Mouse (Mus musculus) hindbrain, embryonic 10.5 days (tissue): Measurements from ENCODE around the gene 1700001P01Rik. TPM values are rescaled to one million over a fixed set of nuclear protein-coding genes. Genes with fewer than 3 reads are reported as not detected.

Experiments
- DNase-seq: peaks from one replicate; pipeline ENCODE4 v3.0.0-alpha.2; 2017; ENCODE audit warnings: low spot score
- H3K27ac ChIP-seq: fragments of 300-500 bp; sonication (generic); 2 replicates; pipeline ENCODE4 v1.5.1; 2016; ENCODE audit warnings: mild to moderate bottlenecking, moderate library complexity
- H3K27me3 ChIP-seq: fragments of 300-500 bp; sonication (generic); 2 replicates; pipeline ENCODE4 v1.6.1; 2016; ENCODE audit warnings: mild to moderate bottlenecking; ENCODE audit not compliant: poor library complexity, insufficient read depth, severe bottlenecking
- H3K36me3 ChIP-seq: fragments of 300-500 bp; sonication (generic); 2 replicates; pipeline ENCODE4 v1.6.1; 2016; ENCODE audit warnings: mild to moderate bottlenecking, moderate library complexity
- H3K4me1 ChIP-seq: fragments of 300-500 bp; sonication (generic); replicated peaks from 2 replicates; pipeline ENCODE4 v1.6.1; 2016; ENCODE audit warnings: mild to moderate bottlenecking
- H3K4me3 ChIP-seq: fragments of 300-500 bp; sonication (generic); 2 replicates; pipeline ENCODE4 v1.5.1; 2016; ENCODE audit warnings: mild to moderate bottlenecking, moderate library complexity
- H3K9me3 ChIP-seq: fragments of 300-500 bp; sonication (generic); 2 replicates; pipeline ENCODE4 v1.6.1; 2016; ENCODE audit warnings: mild to moderate bottlenecking, moderate library complexity
- WGBS: fragments of 180-500 bp; shearing (Covaris S2); methylation state at CpG from one replicate; pipeline ENCODE4 v1.1.7; 2016; 5-methylcytosine and 5-hydroxymethylcytosine counted together
- polyA plus RNA-seq: library from polyadenylated mRNA; unstranded; fragments of >200 nt; fragmentation: Nextera tagmentation; extraction: Ambion mirVana; gene quantifications from 2 replicates; pipeline ENCODE4 v1.2.1, GENCODE M21; 2016

Gene 1700001P01Rik
- polyA plus RNA-seq, 1 experiment from 2014 or later, result 0.80 TPM

DNA sequence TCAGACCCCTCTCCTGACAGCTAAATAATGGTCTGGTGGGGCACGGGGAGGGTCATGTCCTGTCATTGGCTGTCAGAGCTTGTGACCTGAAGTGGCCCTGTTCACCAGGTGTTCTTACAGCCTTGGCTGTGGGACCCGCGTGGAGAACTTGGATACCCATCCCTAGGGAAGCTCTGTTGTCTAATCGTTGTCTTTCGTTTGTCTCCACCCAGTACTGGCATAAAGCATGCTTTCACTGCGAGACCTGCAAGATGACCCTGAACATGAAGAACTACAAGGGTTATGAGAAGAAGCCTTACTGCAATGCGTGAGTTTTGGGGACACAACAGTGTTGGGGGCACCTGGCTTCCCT lies 30.9 kb upstream of the 1700001P01Rik start:
- Histone ChIP-seq H3K36me3 (peaks cover 33% of the 10 kb centered on the region), H3K9me3 (no peaks in the 10 kb centered on the region), H3K27me3 (no peaks in the 10 kb centered on the region), H3K4me1 (peaks cover 88% of the 10 kb centered on the region), H3K27ac (peak overlapping the region; percentile 68), H3K4me3 (peak overlapping the region; percentile 26; the same call in 1 of the 2 replicates)
- no peak for DNase-seq
- WGBS, result 58% methylated on average over 7 of the region's 7 CpGs

DNA sequence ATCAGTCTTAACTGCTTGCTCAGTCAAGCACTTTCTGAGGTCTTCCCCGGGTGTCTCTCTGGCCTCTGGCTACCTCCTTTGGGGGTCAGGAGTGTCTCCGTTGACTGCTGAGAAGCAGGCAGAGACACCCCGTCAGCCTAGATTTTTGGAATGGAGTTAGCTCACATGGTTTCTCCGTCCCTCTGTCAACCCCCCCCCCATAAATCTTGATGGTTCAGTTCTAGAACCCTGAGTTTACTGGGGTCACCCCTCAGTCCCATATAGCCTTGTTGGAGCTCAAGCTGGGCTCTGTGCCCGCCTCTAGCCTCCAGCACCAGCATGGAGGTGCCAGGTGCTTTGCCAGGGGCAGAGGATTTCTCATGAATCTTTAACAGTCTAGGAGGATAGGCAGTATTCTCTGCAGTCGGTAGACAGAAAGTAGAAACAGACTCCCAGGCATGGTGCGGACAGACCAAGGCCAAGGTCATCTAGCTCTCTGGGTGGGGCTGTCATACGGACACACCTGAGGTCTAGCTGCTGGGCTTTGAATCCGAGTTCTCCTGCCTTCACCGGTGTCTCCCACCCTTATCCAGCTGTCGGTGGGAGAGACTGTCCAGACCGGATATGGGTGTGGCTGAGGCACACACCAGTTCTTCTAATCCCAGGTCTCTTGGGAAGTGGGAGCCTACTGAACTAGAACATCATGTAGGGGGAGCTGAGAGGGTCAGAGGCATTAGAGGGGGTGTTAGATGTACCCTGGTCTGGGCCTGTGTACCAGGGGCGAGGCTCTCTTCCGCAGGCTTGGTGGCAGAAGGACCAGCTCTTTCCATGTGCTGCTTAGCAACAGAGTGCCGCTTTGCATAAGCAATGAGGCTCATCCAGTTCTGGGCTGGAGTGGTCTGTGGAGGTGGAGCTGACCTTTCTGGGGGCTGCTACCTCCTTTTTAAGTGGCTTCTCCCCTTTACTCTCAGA lies 30.2 kb upstream of the 1700001P01Rik start:
- H3K9me3 ChIP-seq, result no peaks in the 10 kb centered on the region
- peak overlapping the region; percentile 68 for H3K27ac ChIP-seq
- no peaks in the 10 kb centered on the region for H3K27me3 ChIP-seq
- H3K36me3 ChIP-seq, result peaks cover 33% of the 10 kb centered on the region
- DNase-seq, result no peak
- H3K4me3 ChIP-seq, result peak overlapping the region; percentile 26; the same call in 1 of the 2 replicates
- H3K4me1 ChIP-seq, result peaks cover 88% of the 10 kb centered on the region
- 53% methylated on average over 15 of the region's 15 CpGs for WGBS

DNA sequence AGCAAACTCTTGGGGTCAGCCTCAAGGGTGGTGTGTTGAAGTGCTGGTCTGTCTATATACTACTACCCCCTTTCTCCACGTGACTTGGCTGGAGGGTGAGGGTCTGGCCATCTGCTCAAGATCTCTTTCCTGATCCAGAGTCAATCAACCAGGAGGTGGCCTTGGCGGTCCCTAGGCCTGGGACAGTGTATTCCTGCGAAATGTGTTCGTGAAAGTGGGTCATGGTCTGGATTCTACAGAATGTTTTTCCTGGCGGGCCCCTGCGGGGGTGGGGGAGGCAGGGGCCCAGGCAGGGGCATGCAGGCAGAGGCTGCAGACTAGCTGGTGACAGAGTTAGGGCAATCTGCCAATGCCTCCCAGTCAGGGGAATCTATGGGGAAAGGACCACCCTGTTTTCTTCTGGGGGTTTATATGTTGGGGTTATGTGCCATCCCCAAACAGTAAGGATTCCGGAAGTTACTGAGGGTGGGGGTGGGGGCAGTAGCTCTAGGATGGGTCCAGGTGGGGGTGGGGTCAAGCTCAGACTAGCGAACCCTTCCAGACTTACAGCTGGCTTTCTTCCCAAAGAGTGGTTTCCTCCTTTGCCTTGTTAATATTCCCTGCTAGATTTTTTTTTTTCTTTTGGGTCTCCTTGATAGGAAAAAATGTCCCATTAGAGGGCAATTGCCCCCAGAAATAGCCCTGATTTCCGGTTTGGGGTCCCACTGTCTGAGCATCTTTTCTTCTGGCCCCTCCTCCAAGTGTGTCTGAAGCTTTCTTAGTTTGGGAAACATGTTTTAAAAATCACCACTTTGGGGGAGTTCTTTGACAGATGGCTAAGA lies 29.3 kb upstream of the 1700001P01Rik start:
- H3K4me3 ChIP-seq, result peak overlapping the region; percentile 26; the same call in 1 of the 2 replicates
- H3K4me1 ChIP-seq, result peaks cover 83% of the 10 kb centered on the region
- no peaks in the 10 kb centered on the region for H3K9me3 ChIP-seq
- WGBS, result 38% methylated on average over 9 of the region's 9 CpGs
- peaks cover 33% of the 10 kb centered on the region for H3K36me3 ChIP-seq
- peak overlapping the region; percentile 68 for H3K27ac ChIP-seq
- DNase-seq, result no peak
- no peaks in the 10 kb centered on the region for H3K27me3 ChIP-seq

DNA sequence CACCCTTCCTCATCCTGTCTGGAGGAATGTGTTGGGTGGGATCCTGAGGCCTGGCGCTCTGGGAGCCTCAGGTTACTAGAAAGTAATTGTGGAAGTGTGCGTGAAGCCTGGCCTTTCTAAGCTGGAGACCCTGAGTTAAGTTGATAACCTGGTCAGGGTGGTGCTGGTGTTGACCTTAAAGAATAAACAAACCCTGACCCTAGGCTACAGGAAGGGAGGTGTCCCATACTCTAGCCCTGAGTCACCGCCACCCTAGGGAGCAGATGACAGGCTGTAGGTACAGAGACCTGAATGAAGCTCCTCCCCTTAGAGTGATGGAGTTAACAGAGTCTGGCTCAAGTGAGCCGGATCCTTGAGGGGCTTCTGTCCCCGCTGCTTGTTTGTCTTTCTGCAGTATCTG lies 28.1 kb upstream of the 1700001P01Rik start:
- 77% methylated on average over 5 of the region's 5 CpGs for WGBS
- peaks cover 22% of the 10 kb centered on the region for H3K36me3 ChIP-seq
- no peak for DNase-seq
- H3K4me1 ChIP-seq, result peaks cover 80% of the 10 kb centered on the region
- H3K4me3 ChIP-seq, result no peak overlapping the region
- H3K27me3 ChIP-seq, result no peaks in the 10 kb centered on the region
- peak overlapping the region; percentile 68; the same call in 1 of the 2 replicates for H3K27ac ChIP-seq
- H3K9me3 ChIP-seq, result no peaks in the 10 kb centered on the region

DNA sequence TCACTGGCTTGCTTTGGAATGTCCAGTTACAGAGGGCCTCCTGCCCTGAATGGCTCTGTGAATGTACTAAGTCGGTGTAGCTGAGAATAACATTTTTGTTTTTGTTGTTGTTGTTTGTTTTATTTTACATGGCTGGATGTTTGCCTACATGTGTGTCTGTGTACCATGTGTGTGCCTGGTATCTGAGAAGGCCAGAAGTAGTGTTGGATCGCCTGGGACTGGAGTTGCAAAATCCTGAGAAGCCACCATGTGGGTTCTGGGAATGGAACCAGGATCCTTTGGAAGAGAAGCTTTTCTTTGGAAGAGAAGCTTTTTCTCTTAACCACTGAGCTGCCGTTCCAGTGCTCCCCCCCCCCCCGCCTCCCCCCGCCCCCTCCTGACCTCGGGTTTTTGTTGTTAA lies 26.8 kb upstream of the 1700001P01Rik start:
- WGBS, result 42% methylated on average over 6 of the region's 6 CpGs
- DNase-seq, result no peak

DNA sequence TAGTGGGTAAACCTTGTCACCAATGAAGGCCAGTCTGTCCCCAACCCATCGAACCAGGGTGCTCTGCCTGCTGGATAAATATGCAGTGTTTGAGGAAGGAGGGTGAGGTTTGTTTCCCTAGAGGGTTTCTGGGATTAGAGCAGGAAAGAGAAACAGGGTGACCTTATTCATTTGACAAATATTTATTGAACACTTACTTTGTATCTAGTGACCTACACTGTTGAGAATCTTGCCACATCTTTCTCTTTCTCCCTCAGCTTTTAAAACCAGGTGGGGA lies 26.4 kb upstream of the 1700001P01Rik start:
- Histone ChIP-seq H3K4me1 (peaks cover 72% of the 10 kb centered on the region), H3K4me3 (0 out of 2 replicates have a peak overlapping the region, but pooled peaks have one; percentile 85), H3K36me3 (peaks cover 5% of the 10 kb centered on the region), H3K9me3 (no peaks in the 10 kb centered on the region), H3K27me3 (no peaks in the 10 kb centered on the region), H3K27ac (0 out of 2 replicates have a peak overlapping the region, but pooled peaks have one; percentile 19)
- WGBS, result 52% methylated on average over 1 of the region's 1 CpGs
- DNase-seq, result no peak

More for the DNA sequence above, 26.8 kb upstream of the 1700001P01Rik start:
- H3K4me1 ChIP-seq, result peaks cover 75% of the 10 kb centered on the region
- H3K9me3 ChIP-seq, result no peaks in the 10 kb centered on the region
- H3K27ac ChIP-seq, result no peak overlapping the region
- H3K36me3 ChIP-seq, result peaks cover 9% of the 10 kb centered on the region
- no peaks in the 10 kb centered on the region for H3K27me3 ChIP-seq
- no peak overlapping the region for H3K4me3 ChIP-seq

DNA sequence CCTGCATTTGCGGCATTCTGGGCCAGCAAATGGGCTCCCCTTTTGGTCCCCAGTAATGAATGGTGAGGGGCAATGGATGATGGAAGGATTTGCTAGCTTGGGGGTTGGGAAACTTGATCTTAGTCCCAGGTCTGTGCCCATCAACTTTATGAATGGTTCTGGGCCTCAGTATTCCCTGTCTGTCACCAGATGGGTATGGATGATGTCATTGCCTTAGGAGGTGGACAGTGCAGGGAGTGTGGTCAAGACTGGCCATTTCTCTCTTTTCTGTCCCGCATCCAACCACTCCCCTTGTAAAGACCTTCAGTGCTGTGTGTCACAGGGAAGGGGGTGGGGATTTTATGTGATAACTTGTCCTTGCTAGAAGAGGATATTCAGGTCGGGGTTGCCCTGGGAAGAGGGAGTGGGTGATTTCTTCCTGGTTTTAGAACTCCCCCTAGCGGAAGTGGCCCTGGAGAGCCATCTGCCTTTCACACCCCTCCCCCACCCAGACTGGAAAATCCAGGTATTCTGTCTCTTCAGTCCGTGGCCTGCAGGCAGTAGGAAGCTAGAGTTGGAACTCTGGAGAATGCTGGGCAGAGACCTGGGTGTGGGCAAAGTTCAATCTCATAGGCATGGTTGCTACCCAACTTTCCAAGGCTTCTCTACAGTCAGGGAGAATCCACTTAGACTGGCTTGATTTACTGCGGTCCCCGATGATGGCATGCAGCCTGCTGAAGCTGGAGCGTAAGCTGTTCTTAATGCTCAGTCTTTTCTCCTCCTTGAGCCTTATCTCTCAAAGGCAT lies 25.9 kb upstream of the 1700001P01Rik start:
- no peaks in the 10 kb centered on the region for H3K9me3 ChIP-seq
- H3K4me3 ChIP-seq, result peak overlapping the region; percentile 85
- no peaks in the 10 kb centered on the region for H3K36me3 ChIP-seq
- H3K27ac ChIP-seq, result peak overlapping the region; percentile 95
- 41% methylated on average over 8 of the region's 8 CpGs for WGBS
- peak; percentile 52 for DNase-seq
- H3K27me3 ChIP-seq, result no peaks in the 10 kb centered on the region
- peaks cover 67% of the 10 kb centered on the region for H3K4me1 ChIP-seq

DNA sequence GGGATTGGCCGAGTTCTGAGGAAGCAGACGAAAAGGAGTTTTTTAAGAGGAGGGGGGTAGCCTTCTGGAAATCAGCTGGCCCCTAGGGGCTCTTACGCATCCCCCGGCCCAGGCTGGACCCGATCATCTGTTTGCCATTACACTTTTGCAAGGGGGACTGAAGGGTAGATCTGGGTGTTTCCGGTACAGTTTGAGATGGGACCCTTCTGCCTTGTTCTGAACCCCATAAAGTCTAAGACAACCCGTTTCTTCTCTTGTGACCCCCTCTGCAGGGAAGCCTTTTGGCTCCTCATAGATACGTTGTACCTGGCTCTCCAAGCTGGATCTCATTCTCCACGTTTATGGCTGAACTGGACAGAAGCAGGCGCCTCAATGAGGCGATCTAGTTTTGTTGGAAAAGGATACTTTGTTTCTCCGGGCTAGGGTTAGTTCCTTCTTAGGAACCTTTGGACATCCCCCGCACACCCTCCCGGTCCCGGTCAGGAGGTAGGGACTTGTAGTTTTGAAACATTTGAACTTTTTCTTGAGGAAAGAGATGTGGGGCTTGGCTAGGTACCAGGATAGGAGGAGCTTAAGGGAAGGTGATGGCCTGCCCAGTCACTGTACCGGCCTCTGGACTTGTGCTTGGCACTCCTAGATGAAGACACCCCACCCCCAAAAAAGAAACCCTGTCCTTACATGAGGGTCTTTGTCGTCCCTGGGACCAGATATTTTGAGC lies 25.1 kb upstream of the 1700001P01Rik start:
- H3K27ac ChIP-seq, result peak overlapping the region; percentile 95
- no peaks in the 10 kb centered on the region for H3K9me3 ChIP-seq
- DNase-seq, result no peak
- peak overlapping the region; percentile 85 for H3K4me3 ChIP-seq
- no peaks in the 10 kb centered on the region for H3K27me3 ChIP-seq
- H3K36me3 ChIP-seq, result no peaks in the 10 kb centered on the region
- peaks cover 60% of the 10 kb centered on the region for H3K4me1 ChIP-seq
- WGBS, result 9% methylated on average over 17 of the region's 17 CpGs

DNA sequence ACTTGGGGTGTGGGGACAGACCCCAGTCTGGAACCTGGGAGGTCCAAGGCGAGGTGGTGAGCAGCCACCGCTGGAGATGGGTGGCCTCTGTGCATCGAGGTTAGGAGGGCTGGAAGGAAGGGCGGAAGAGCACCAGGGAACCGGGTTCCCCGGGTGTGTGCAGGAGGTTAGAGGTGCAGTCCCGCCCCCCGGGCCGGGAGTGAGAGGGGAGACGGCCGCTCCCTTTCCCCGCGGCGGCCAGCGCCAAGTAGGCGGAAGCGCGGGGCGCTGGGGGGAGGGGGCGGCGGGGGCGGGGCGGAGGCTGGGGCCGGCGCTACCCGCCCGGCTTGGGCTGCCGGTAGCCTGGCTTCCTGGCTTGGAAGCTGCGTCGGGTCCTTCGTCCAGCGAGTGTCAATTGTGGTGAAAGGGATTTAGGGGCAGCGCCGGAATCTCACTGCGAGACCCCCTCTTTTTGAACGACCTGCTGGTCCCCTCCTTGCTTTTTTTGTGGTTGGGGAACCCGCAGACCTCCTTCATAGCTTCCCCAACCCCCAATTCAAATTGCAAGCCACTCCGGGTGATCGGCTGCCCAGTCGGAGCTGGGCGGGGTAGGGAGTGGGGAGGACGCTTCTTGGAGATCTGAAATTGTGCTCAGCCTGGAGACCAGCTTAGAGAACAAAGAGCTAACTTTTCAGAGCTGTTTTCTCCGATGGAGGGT lies 24.4 kb upstream of the 1700001P01Rik start:
- no peaks in the 10 kb centered on the region for H3K27me3 ChIP-seq
- under 1% methylated on average over 31 of the region's 43 CpGs for whole genome bisulfite sequencing
- H3K9me3 ChIP-seq, result no peaks in the 10 kb centered on the region
- peak overlapping the region; percentile 85 for H3K4me3 ChIP-seq
- H3K4me1 ChIP-seq, result peaks cover 53% of the 10 kb centered on the region
- no peaks in the 10 kb centered on the region for H3K36me3 ChIP-seq
- peak overlapping the region; percentile 95 for H3K27ac ChIP-seq
- DNase-seq, result peak; percentile 74

DNA sequence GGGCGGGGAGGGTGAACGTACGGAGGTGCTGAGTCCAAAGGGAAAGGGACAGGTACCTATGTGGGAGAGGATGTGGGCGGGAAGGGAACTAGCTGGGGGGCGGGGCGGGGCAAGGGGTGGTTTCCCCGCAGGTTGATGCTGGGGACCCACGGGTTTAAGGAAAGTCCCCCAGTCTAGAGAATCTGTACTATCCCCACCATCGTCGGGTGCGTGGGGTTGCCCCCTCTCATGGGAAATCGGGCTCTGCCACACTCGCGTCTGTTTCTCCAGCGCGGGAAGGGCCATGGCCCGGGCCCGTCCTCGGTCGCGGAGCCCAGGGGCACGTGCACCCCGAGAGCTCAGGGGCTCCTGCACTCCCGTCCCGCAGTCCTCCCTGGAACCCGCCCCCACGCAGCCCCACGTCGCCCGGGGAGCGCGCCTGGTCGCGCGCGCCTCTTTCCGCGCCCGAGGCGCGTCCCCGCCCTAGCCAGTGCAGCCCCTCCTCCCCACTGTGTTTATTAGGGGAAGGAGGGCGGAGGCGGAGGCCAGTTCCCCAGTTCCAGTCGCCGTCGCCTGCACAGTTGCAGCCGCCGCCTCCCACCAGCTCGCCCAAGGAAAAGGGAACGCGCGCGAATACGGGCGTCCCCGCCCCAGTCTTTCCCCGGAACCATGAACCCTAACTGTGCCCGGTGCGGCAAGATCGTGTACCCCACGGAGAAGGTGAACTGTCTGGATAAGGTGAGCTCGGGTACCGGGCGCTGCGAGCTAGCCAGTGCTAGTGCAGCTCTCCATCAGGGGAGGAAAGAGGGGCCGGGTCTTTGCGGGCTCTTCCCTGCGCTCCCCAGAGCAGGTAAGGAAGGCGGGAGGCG lies 23.7 kb upstream of the 1700001P01Rik start:
- H3K27me3 ChIP-seq, result no peaks in the 10 kb centered on the region
- peak; percentile 83 for DNase-seq
- WGBS, result under 1% methylated on average over 71 of the region's 71 CpGs
- no peaks in the 10 kb centered on the region for H3K36me3 ChIP-seq
- H3K4me1 ChIP-seq, result peaks cover 45% of the 10 kb centered on the region
- peak overlapping the region; percentile 95 for H3K27ac ChIP-seq
- no peaks in the 10 kb centered on the region for H3K9me3 ChIP-seq
- peak overlapping the region; percentile 85 for H3K4me3 ChIP-seq

DNA sequence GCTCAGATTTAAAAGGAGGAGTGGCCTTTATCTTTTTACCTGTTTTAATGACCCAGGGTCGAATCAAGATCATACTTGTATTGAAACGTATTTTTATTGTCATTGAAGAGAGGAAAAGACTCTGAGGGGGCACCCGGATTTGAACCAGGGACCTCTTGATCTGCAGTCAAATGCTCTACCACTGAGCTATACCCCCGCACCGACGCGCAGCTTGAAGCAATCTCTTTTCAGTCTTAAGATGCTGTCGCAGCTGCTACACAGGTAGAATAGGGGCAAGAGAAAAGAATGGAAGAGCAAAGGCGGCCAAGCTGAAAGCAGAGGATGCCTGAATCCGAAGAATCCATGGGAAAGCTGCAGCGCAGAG lies 23.0 kb upstream of the 1700001P01Rik start, which contains the start of gene Lasp1:
Gene Lasp1, plus strand, starts transcription at position 219 of the 364 bp plus-strand sequence.
- peaks cover 39% of the 10 kb centered on the region for H3K4me1 ChIP-seq
- H3K27me3 ChIP-seq, result no peaks in the 10 kb centered on the region
- peak; percentile 91 for DNase-seq
- H3K27ac ChIP-seq, result peak within 1 kb of the TSS; percentile 95
- 1% methylated on average over 11 of the region's 11 CpGs for WGBS
- peak within 1 kb of the TSS; percentile 85 for H3K4me3 ChIP-seq
- no peaks in the 10 kb centered on the region for H3K36me3 ChIP-seq
- H3K9me3 ChIP-seq, result no peaks in the 10 kb centered on the region
